Mouse (Mus musculus) G1E (cell line): ENCODE data around the gene Ang.

Experiments used
- CTCF ChIP-seq: IDR thresholded peaks from 2 replicates; pipeline ENCODE4 v1.5.1; 2012; ENCODE audit warnings: low read depth, low read length, inconsistent platforms, mixed read lengths
- GATA1 ChIP-seq: IDR thresholded peaks from 2 replicates; pipeline ENCODE4 v1.6.1; 2012; ENCODE audit warnings: borderline replicate concordance, low read length, inconsistent platforms, mixed read lengths
- GATA2 ChIP-seq: IDR thresholded peaks from 2 replicates; pipeline ENCODE4 v1.6.1; 2012; ENCODE audit warnings: low read depth, low read length, inconsistent platforms, borderline replicate concordance

DNA sequence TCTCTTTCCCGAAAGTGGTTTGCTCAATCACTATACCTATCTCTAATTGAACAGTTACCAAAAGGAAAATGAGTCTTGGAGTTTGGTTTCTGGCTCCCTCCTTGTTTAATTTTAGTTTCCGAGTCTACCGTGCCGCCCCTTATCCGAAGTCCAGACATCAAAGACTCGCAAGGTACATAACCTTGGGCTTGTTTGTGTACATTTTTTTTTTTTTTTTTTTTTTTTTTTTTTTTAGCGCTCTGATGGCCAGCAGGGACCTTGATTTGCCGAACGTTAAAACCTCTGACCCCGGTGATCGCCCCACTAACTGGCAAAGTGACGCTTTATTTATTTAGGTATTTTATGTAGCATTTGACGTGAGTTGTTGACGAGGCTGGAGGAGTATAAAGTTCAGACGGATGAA, 1.3 kb upstream of the Ang start:
- TF ChIP-seq CTCF, result no peak
- TF ChIP-seq GATA1, result no peak
- no peak for TF ChIP-seq GATA2
